Mouse (Mus musculus): ENCODE data around the gene Camta2.

- TF ChIP-seq POLR2A (IDR thresholded peaks at IDR 0.05; ENCODE audit: control insufficient read depth, extremely low read depth, insufficient read depth, low read length, poor library complexity) (peak; percentile 93), CTCF (IDR thresholded peaks at IDR 0.05; ENCODE audit: borderline replicate concordance, control insufficient read depth, extremely low read depth, insufficient read depth, low read length, poor library complexity) (0 out of 2 replicates have a peak, but pooled peaks have one; percentile 19)
These were observed 33.5 kb downstream of the Camta2 start, which contains the start of gene Pfn1 for GRCm38 (mm10) chr11:70654198-70654922.
